Mouse (Mus musculus) Muller cell, postnatal 12 days (primary cell): ENCODE results near the gene Tnrc6a.

Experiments used
- DNase-seq: peaks from one replicate; pipeline ENCODE4 v3.0.0-alpha.2; 2015; ENCODE audit errors: inconsistent ontology term

Gene Tnrc6a

GRCm38 (mm10) chr7:123123665-123124298 lies at the start of gene Tnrc6a:
Gene Tnrc6a, plus strand, starts transcription at chr7:123123885.
- peak; percentile 98 for DNase-seq

- peak; percentile 45 for DNase-seq
Observed at GRCm38 (mm10) chr7:123082236-123082635, 41.4 kb upstream of the Tnrc6a start.

- DNase-seq, result peak; percentile 79
Observed at GRCm38 (mm10) chr7:123083441-123084123, 40.1 kb upstream of the Tnrc6a start.

DNA sequence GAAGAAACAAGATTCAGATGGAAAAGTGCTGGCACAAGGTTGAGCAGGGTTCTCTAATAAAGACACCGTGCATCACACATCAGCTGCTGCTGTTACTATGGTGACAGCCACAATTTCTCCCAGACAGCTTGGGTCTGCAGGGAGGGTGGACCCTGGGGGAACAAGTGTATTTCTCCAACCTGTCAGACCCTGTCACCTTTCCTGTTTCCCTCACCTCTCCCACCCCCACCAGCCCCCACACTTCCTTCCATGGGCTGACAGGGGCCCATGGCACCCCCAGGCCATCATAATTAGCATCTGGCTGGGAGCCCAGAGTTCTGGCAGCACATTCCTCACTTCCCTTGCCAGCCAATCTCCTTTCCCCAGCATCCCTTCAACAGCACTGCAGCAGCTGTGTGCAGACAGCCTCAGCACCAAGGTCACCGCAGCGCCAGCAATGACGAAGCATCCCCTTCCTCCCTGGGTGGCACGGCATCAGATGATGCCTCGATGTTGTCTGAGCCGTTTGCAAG lies 39.4 kb upstream of the Tnrc6a start:
- peak; percentile 88 for DNase-seq

- DNase-seq, result no peak
Observed at GRCm38 (mm10) chr7:123084708-123085107, 39.0 kb upstream of the Tnrc6a start.

DNA sequence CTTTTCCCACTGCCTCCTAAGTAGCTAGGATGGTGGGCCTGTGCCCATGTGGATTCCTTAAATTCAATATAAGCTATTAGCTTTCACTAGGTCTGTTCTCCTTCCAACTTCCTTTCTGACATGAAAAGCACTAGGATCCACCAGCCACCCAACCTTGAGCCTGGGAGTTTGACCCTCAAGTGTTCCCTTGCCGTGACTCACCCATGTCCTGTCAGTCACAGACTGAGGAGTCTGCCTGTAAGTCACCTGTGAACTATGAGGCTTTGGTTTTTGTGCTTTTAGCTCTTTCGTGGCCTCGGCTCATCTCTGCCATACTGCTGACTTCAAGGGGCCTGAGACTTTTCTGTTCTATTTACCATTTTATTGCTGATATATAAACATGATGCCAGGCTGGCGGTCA lies 34.8 kb upstream of the Tnrc6a start:
- DNase-seq, result no peak

- no peak for DNase-seq
Observed at GRCm38 (mm10) chr7:123096344-123097120, 27.2 kb upstream of the Tnrc6a start.

- DNase-seq, result peak; percentile 95
Observed at GRCm38 (mm10) chr7:123097891-123098750, 25.6 kb upstream of the Tnrc6a start.

DNA sequence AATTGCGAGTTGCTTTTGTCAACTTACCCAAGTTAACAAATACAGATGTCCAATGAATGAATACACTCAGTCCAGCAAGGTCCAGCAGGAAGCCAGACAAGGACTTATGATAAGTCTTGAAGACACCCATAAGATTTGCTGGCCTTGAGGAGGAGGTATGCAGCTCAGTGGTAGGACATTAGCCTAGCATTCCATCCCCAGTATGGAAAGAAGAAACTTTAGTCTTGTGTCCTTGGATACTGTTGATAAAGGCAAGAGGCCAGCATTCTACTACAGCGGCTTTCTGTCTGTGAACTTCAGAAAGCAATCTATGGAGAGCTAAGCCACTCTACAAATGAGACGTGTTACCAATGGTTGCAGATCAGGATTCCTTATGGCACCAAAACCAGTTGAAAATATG lies 22.4 kb upstream of the Tnrc6a start:
- DNase-seq, result no peak

- DNase-seq, result peak; percentile 50
Observed at GRCm38 (mm10) chr7:123105381-123105780, 18.3 kb upstream of the Tnrc6a start.

DNA sequence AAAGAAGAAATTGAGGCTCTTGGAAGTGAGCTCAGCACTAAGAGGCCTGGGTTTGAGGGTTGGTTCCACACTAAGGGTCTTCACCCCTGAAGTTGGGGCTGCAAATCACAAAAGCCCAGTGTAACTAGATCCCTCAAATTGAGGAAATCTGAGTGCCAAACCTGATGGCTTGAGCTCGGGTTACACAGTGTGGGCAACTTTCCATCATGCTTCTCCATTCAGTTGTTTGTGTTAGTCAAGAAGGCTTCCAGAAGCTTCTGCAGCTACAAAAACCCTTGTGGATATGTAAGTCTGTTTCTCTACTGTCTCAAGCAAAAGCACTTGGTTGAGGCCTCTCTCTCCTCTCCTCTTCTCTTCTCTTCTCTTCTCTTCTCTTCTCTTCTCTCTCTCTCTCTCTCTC lies 17.8 kb upstream of the Tnrc6a start:
- no peak for DNase-seq

DNA sequence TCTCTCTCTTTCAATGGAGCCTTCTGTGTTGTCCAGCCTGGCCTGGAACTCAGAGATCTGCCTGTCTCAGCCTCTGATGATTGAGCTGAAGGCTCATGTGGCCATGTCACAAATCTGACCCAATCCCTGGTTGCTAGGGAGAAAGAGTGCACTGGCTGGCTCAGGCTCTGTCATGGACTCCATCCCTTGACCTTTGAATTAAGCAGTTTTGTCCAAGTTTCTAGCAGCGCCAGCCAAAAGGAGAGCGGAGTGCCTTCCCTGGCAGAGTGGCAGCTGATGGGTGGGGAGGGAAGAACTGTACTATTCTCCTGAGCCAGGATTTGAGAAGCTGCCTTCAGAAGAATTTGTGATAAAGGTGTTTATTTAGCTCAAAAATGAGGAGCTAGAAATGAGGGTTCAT lies 17.4 kb upstream of the Tnrc6a start:
- DNase-seq, result no peak

- DNase-seq, result peak; percentile 74
Observed at GRCm38 (mm10) chr7:123108058-123109055, 15.3 kb upstream of the Tnrc6a start.

GRCm38 (mm10) chr7:123109361-123110000 lies 14.2 kb upstream of the Tnrc6a start:
- no peak for DNase-seq

GRCm38 (mm10) chr7:123110135-123110534 lies 13.6 kb upstream of the Tnrc6a start:
- DNase-seq, result peak; percentile 91

DNA sequence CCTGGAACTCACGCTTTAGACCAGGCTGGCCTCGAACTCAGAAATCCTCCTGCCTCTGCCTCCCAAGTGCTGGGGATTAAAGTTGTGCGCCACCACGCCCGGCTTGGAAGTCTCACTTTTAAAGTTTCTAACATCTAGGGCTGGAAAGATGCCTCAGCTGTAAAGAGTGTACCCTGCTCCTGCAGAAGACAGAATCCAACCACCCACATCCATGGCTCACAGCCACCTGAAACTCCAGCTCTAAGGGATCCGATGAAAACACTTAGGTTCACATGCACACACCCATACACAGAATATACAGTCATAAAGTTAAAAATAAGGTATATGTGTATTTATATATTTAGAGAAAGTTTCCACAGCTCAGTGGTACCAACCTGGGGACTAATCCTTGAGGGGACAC lies 10.1 kb upstream of the Tnrc6a start:
- no peak for DNase-seq

GRCm38 (mm10) chr7:123116799-123117198 lies 6.9 kb upstream of the Tnrc6a start:
- DNase-seq, result no peak

- no peak for DNase-seq
Observed at GRCm38 (mm10) chr7:123117209-123117608, 6.5 kb upstream of the Tnrc6a start.

- DNase-seq, result no peak
Observed at GRCm38 (mm10) chr7:123120516-123120915, 3.2 kb upstream of the Tnrc6a start.

DNA sequence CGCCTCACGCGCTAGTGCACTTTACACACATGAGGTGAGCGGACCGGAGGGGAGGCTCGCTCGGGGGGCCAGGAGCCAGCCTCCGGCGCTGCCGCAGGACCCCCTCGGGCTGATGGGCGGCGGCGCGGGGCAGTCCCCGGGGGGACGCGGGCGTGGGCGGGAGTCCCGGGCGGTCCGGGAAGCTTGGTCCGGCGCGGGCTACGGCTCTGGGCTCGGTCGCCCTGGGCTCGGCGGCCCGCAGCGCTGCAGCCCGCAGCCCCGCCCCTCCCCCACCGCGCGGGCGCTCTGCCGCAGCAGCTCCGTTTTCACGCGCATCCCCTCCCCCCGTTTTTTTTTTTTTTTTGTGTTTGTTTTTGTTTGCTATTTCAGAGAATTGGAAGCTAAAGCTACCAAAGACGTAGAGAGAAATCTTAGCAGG lies 623 bp downstream of the Tnrc6a start:
- DNase-seq, result no peak
